Mouse (Mus musculus): ENCODE measurements around the gene Ptpn1.

DNA sequence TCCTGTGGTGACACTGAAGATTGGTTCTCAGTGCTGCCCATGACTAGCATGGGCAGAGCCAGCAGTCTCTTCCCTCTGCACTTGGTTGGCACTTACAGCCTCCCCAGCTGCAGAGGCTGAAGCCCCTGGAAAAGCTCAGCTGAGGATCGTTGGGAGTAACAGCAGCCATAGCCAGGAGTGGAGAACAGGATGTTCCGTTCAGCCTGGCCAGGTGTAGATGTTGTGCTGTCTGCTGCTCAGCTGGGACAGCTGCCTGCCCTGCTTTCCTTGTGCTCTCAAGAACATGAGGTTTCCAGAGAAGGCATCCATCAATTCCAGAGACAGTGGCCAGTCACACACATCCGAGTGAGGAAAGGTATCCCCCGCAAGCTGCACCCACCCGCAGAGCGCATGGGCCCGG, 36.6 kb downstream of the Ptpn1 start:
- no peak for TF ChIP-seq POLR2A (IDR thresholded peaks at IDR 0.05; ENCODE audit: borderline replicate concordance, low read depth, low read length)
- no peak for TF ChIP-seq CTCF (IDR thresholded peaks at IDR 0.05; ENCODE audit: low read depth, low read length)
